Mouse (Mus musculus): ENCODE data around the gene Npr1.

DNA sequence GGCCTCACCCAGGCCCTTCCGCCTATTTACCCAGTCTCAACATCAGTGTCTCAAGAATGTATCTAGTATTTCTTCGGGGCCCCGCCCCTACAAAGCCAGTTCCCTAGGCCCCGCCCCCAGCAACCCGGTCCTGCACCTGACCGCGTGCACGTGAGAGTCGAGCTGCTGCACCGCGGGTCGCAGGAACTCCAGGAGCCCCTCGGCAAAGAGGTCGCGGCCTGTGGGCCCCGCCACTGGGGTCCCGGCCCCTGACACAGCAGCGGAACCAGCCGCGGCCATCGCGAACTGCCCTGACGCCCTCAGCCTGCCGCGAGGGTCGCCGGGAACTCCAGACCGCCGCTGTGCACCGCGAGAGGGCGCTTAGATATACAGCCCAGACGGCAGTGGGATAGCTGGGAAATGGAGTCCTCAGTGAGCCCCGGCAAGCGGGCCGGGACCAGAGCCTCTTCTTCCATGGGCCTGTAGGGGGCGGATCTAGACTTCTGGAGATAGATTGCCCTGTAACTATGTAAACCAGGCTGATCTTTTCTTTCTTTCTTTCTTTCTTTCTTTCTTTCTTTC is 25.1 kb upstream of the Npr1 start, which contains the start of gene Snapin:
- TF ChIP-seq ZC3H11A (IDR thresholded peaks at IDR 0.05; ENCODE audit: borderline replicate concordance, low read depth, low read length), result no peak
- TF ChIP-seq ZNF384 (IDR thresholded peaks at IDR 0.05; ENCODE audit: low read depth, low read length), result 0 out of 2 replicates have a peak, but pooled peaks have one; percentile 12
- TF ChIP-seq MAFK (IDR thresholded peaks at IDR 0.05; ENCODE audit: insufficient read depth, low read depth, low read length), result no peak
